18 mouse cellular contexts compared by ENCODE assay signal in genomic region chr2:77327246-77327645, GRCm38 (mm10).
"Had no signal": no experiment of that assay in that cellular context is flagged by ENCODE, and none has a peak within 500 bp of the region (broad histone marks: within the 10 kb centered on the region; RNA-seq: fewer than 3 reads in every experiment).

No protein-coding gene starts in this region.

- H3K4me3 ChIP-seq: midbrain, embryonic 12.5 days; myocyte; neural tube, embryonic 13.5 days; neural tube, embryonic 15.5 days had no signal

- DNase-seq: lung, adult 18-20 months; lung, embryonic 14.5 days; lung, postnatal 10 days; lung, postnatal 4 days; midbrain, embryonic 14.5 days; retina, postnatal 1 day; right cerebral cortex, adult 18-20 months; right cerebral cortex, postnatal 25 days; right cerebral cortex, postnatal 4 days; spleen, adult 18-20 months; thymus, adult 18-20 months; thymus, postnatal 14 days; thymus, postnatal 36 days had no signal

- H3K27ac ChIP-seq: midbrain, embryonic 12.5 days; neural tube, embryonic 13.5 days; neural tube, embryonic 15.5 days had no signal

- H3K4me2 ChIP-seq: lung, embryonic 14.5 days; midbrain, embryonic 12.5 days; neural tube, embryonic 13.5 days; neural tube, embryonic 15.5 days had no signal

- ATAC-seq: midbrain, embryonic 16.5 days had no signal

- H3K9ac ChIP-seq: lung, embryonic 14.5 days; midbrain, embryonic 12.5 days; neural tube, embryonic 13.5 days; neural tube, embryonic 15.5 days had no signal

- H3K36me3 ChIP-seq: midbrain, embryonic 12.5 days; neural tube, embryonic 13.5 days; neural tube, embryonic 15.5 days had no signal

- H3K27me3 ChIP-seq: midbrain, embryonic 12.5 days; neural tube, embryonic 13.5 days; neural tube, embryonic 15.5 days had no signal

- H3K4me1 ChIP-seq: midbrain, embryonic 12.5 days; neural tube, embryonic 15.5 days had no signal

- H3K9me3 ChIP-seq: midbrain, embryonic 12.5 days; neural tube, embryonic 13.5 days; neural tube, embryonic 15.5 days had no signal
